Mouse (Mus musculus): ENCODE measurements at regions not wholly inside any gene's neighbourhood (a gene's known extent, or its start where the extent isn't known, plus 50 kb on each side); places are given as distances from the start of the nearest gene placed in this dataset.

DNA sequence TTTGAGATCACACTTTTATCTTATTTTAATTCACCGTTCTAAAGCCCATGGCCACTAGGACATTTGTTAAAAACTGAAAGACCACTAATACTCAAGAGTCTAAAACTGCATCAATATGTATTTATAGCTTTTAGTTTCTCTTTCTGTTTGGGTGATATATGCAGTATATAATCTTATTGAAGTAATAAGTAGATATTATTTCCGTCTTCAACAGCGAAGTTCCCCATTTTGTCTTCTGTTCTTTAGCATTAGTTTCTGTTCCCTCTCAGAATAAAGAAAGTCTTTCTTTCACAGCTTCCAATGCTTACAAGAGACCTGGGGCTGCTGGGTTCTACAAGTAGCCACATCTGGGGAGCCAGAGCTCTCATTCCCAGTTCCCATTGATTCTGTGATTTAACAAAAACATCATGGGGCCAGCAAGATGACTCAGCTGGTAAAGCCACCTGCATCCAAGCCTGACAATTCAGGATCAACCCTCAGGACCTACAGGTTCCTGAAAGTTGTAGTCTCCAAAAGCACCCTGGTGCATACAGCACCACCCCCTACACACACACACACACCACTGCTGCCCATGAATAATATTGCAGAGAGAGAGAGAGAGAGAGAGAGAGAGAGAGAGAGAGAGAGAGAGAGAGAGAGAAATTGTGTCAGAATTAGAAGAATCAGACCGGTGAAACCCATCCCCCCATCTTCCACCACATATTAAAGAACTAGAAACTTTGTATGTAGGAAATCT, 93.0 kb downstream of the Cog6 start:
- TF ChIP-seq POLR2A (IDR thresholded peaks at IDR 0.05; ENCODE audit: extremely low read depth, insufficient read depth, low read length) (no peak), CTCF (IDR thresholded peaks at IDR 0.05; ENCODE audit: low read depth, low read length) (no peak)
